Mouse (Mus musculus) intestine, postnatal 0 days (tissue): Measurements from ENCODE around the gene Tnnt1. TPM values are rescaled to one million over a fixed set of nuclear protein-coding genes. Genes with fewer than 3 reads are reported as not detected.

Experiments
- ATAC-seq: fragments of 200-750 bp; cut with Nextera tagmentation; 2 replicates; pipeline ENCODE4 v1.8.0; 2017; ENCODE audit warnings: mild to moderate bottlenecking, moderate TSS enrichment, moderate library complexity
- H3K27ac ChIP-seq: fragments of 300-500 bp; sonication (generic); 2 replicates; pipeline ENCODE4 v1.5.1; 2014; ENCODE audit warnings: mild to moderate bottlenecking, low read depth, low read length, moderate library complexity
- H3K27me3 ChIP-seq: fragments of 300-500 bp; sonication (generic); replicated peaks from 2 replicates; pipeline ENCODE4 v1.6.1; 2014; ENCODE audit warnings: low read length, mixed read lengths; ENCODE audit not compliant: control insufficient read depth, insufficient read depth
- H3K36me3 ChIP-seq: fragments of 300-500 bp; sonication (generic); 2 replicates; pipeline ENCODE4 v1.6.1; 2014; ENCODE audit warnings: mild to moderate bottlenecking, moderate library complexity; ENCODE audit not compliant: control insufficient read depth, insufficient read depth
- H3K4me1 ChIP-seq: fragments of 300-500 bp; sonication (generic); replicated peaks from 2 replicates; pipeline ENCODE4 v1.6.1; 2014; ENCODE audit warnings: antibody characterized with exemption, low read length, mixed read lengths; ENCODE audit not compliant: control insufficient read depth, insufficient read depth
- H3K4me2 ChIP-seq: fragments of 300-500 bp; sonication (generic); replicated peaks from 2 replicates; pipeline ENCODE4 v1.6.1; 2014; ENCODE audit warnings: low read depth, mild to moderate bottlenecking, moderate library complexity
- H3K4me3 ChIP-seq: fragments of 300-500 bp; sonication (generic); 2 replicates; pipeline ENCODE4 v1.5.1; 2014; ENCODE audit warnings: low read depth, low read length
- H3K9ac ChIP-seq: fragments of 300-500 bp; sonication (generic); 2 replicates; pipeline ENCODE4 v1.6.1; 2014; ENCODE audit warnings: mild to moderate bottlenecking, low read depth, low read length
- H3K9me3 ChIP-seq: fragments of 300-500 bp; sonication (generic); 2 replicates; pipeline ENCODE4 v1.6.1; 2016; ENCODE audit warnings: mixed run types; ENCODE audit not compliant: control insufficient read depth
- CTCF ChIP-seq: sonication (generic); IDR thresholded peaks from 2 replicates; pipeline ENCODE4 v1.5.1; 2016; ENCODE audit warnings: low read depth, mild to moderate bottlenecking, control low read depth, antibody characterized with exemption, moderate library complexity
- WGBS: fragments of 180-500 bp; shearing (Covaris S2); extraction: QIAGEN DNeasy Blood & Tissue Kit; methylation state at CpG from one replicate; pipeline ENCODE4 v1.1.7; 2014; 5-methylcytosine and 5-hydroxymethylcytosine counted together
- polyA plus RNA-seq: library from polyadenylated mRNA; unstranded; fragments of >200 nt; fragmentation: Nextera tagmentation; extraction: Ambion mirVana; gene quantifications from 2 replicates; pipeline ENCODE4 v1.2.1, GENCODE M21; 2015

Tnnt1 gene
- polyA plus RNA-seq, 1 experiment from 2014 or later, result 24.3 TPM

DNA sequence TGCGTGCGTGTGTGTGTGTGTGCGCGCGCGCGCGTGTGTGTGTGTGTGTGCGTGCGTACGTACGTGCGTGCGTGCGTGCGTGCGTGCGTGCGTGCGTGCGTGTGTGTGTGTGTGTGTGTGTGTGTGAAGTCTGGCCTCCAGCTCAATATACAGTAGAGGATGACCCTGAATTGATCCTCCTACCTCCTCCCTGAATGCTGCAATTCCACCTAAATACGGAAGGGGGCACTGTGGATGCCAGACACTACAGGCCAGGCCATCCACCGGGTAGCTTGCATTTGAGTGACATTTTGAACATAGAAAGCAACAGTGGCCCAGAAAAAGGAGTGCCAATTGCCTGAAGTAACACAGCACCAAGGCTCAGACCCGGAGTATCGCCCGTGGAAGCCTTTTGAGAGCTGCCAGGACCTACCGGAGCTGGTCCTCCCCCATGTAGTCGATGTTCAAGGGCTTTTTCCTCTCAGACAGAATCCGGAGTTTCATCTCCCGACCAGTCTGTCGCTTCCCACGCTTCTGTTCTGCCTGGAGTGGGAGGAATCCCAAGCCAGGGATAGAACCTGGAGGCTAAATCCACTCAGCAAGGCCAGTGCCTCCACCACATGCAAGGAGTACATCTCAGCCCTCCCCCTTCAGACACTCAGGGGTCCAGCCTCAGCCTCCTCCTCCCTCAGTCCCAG lies 8.0 kb downstream of the Tnnt1 start:
- no peak overlapping the region for H3K4me2 ChIP-seq
- no peak overlapping the region for H3K27ac ChIP-seq
- no peak overlapping the region for H3K4me3 ChIP-seq
- H3K9me3 ChIP-seq, result no peaks in the 10 kb centered on the region
- no peaks in the 10 kb centered on the region for H3K27me3 ChIP-seq
- no peak for ATAC-seq
- no peak overlapping the region for H3K9ac ChIP-seq
- TF ChIP-seq CTCF, result peak; percentile 55
- 0 out of 2 replicates have a peak, but pooled peaks cover 4% of the 10 kb centered on the region for H3K4me1 ChIP-seq
- WGBS, result 85% methylated on average over 32 of the region's 32 CpGs
- H3K36me3 ChIP-seq, result no peaks in the 10 kb centered on the region

GRCm38 (mm10) chr7:4507220-4507619 lies 9.0 kb downstream of the Tnnt1 start:
- 28% methylated on average over 4 of the region's 4 CpGs for WGBS

GRCm38 (mm10) chr7:4504646-4505435 lies 11.3 kb downstream of the Tnnt1 start:
- H3K9me3 ChIP-seq, result no peaks in the 10 kb centered on the region
- H3K4me3 ChIP-seq, result no peak overlapping the region
- no peaks in the 10 kb centered on the region for H3K27me3 ChIP-seq
- TF ChIP-seq CTCF, result no peak
- WGBS, result 57% methylated on average over 11 of the region's 11 CpGs
- no peak overlapping the region for H3K27ac ChIP-seq
- no peaks in the 10 kb centered on the region for H3K36me3 ChIP-seq
- H3K4me2 ChIP-seq, result no peak overlapping the region
- no peak overlapping the region for H3K9ac ChIP-seq
- ATAC-seq, result no peak
- H3K4me1 ChIP-seq, result 0 out of 2 replicates have a peak, but pooled peaks cover 4% of the 10 kb centered on the region

More at GRCm38 (mm10) chr7:4507220-4507619, 9.0 kb downstream of the Tnnt1 start:
- Histone ChIP-seq H3K27ac (no peak overlapping the region), H3K36me3 (no peaks in the 10 kb centered on the region), H3K4me1 (0 out of 2 replicates have a peak, but pooled peaks cover 4% of the 10 kb centered on the region), H3K4me3 (no peak overlapping the region), H3K27me3 (no peaks in the 10 kb centered on the region), H3K9me3 (no peaks in the 10 kb centered on the region), H3K9ac (no peak overlapping the region), H3K4me2 (no peak overlapping the region)
- no peak for TF ChIP-seq CTCF
- no peak for ATAC-seq

GRCm38 (mm10) chr7:4503858-4504257 lies 12.3 kb downstream of the Tnnt1 start:
- no peaks in the 10 kb centered on the region for H3K9me3 ChIP-seq
- no peaks in the 10 kb centered on the region for H3K36me3 ChIP-seq
- no peak for ATAC-seq
- H3K4me1 ChIP-seq, result 0 out of 2 replicates have a peak, but pooled peaks cover 6% of the 10 kb centered on the region
- no peak for TF ChIP-seq CTCF
- H3K9ac ChIP-seq, result no peak overlapping the region
- no peak overlapping the region for H3K4me2 ChIP-seq
- no peaks in the 10 kb centered on the region for H3K27me3 ChIP-seq
- H3K4me3 ChIP-seq, result no peak overlapping the region
- 79% methylated on average over 5 of the region's 5 CpGs for WGBS
- no peak overlapping the region for H3K27ac ChIP-seq

GRCm38 (mm10) chr7:4503100-4503499 lies 13.1 kb downstream of the Tnnt1 start:
- WGBS, result 79% methylated on average over 4 of the region's 4 CpGs
- H3K4me1 ChIP-seq, result 0 out of 2 replicates have a peak, but pooled peaks cover 6% of the 10 kb centered on the region
- no peaks in the 10 kb centered on the region for H3K27me3 ChIP-seq
- TF ChIP-seq CTCF, result no peak
- H3K36me3 ChIP-seq, result no peaks in the 10 kb centered on the region; the same call in 1 of the 2 replicates
- H3K9me3 ChIP-seq, result no peaks in the 10 kb centered on the region
- H3K4me2 ChIP-seq, result no peak overlapping the region
- 0 out of 2 replicates have a peak overlapping the region, but pooled peaks have one; percentile 80 for H3K4me3 ChIP-seq
- no peak overlapping the region for H3K9ac ChIP-seq
- no peak for ATAC-seq
- H3K27ac ChIP-seq, result no peak overlapping the region

DNA sequence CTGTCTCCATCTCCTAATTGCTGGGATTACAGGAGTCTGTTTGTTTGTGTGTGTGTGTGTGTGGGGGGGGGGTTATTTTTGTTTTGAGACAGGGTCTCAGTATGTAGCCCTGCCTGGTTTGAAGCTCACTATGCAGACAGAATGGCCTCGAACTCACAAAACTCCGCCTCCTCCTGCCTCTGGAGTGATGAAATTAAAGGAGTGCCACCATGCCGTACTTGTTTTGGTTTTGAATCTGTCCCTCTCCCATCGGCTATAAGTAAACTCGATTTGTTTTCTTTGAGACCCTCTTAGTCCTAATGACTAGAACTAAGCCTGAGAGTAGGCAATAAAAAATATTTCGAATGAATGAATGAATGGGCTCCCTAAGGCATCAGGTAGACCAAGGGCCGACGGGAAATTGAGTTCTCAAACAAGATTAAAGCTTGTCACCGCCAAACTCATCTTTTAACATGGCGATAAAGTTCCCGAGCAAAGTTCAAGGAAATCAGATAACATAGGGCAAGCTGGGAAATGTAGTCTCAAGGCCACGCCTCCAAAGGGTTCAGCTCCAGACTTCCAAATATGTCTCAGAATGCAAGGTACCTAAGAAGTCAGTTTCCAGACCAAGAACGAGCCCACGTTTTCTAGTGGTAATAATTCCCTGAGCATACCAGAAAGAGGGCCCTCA lies 13.6 kb downstream of the Tnnt1 start:
- H3K27me3 ChIP-seq, result no peaks in the 10 kb centered on the region
- no peaks in the 10 kb centered on the region for H3K9me3 ChIP-seq
- 0 out of 2 replicates have a peak, but pooled peaks cover 6% of the 10 kb centered on the region for H3K4me1 ChIP-seq
- 9% methylated on average over 14 of the region's 14 CpGs for WGBS
- no peak overlapping the region; the same call in 1 of the 2 replicates for H3K9ac ChIP-seq
- H3K27ac ChIP-seq, result peak overlapping the region; percentile 70
- no peak; the same call in 1 of the 2 replicates for ATAC-seq
- peak overlapping the region; percentile 86 for H3K4me2 ChIP-seq
- no peak for TF ChIP-seq CTCF
- H3K4me3 ChIP-seq, result peak overlapping the region; percentile 80
- no peaks in the 10 kb centered on the region; the same call in 1 of the 2 replicates for H3K36me3 ChIP-seq
